Mouse (Mus musculus) megakaryocyte, embryonic 14.5 days (primary cell): ENCODE results near the gene Sfxn3.

ENCODE experiments used
- FLI1 ChIP-seq: IDR thresholded peaks from 2 replicates; pipeline ENCODE4 v1.6.1; 2012; ENCODE audit warnings: low read length, inconsistent platforms, mixed read lengths
- GATA1 ChIP-seq: IDR thresholded peaks from 3 replicates; pipeline ENCODE4 v1.6.1; 2012; ENCODE audit warnings: mixed read lengths, low read length, inconsistent platforms, borderline replicate concordance

DNA sequence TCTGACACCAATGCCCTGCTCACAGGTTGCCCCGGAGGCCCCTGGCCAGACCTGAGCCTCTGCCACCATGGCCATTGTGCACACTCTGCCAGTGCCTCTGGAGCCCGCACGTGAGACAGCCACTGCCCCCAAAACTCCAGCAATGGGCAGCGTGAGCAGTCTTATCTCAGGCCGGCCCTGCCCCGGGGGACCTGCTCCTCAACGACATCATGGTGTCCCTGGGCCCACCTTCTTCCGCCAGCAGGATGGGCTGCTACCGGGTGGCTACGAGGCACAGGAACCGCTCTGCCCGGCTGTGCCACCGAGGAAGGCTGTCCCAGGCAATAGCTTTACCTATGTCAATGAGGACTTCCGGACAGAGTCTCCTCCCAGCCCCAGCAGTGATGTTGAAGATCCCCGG lies 25.9 kb upstream of the Sfxn3 start:
- TF ChIP-seq FLI1, result no peak
- TF ChIP-seq GATA1, result no peak
